Mouse (Mus musculus) cerebellum, adult 2 months (tissue): ENCODE data around the gene Stxbp4.

Source experiments
- CTCF ChIP-seq: fragments of 200-500 bp; IDR thresholded peaks from 2 replicates; pipeline ENCODE4 v1.5.1; 2011; ENCODE audit warnings: low read depth, mild to moderate bottlenecking, control low read depth, low read length, moderate library complexity, borderline replicate concordance; ENCODE audit not compliant: insufficient read depth
- POLR2A ChIP-seq: fragments of 200-500 bp; IDR thresholded peaks from 2 replicates; pipeline ENCODE4 v1.6.1; 2011; ENCODE audit warnings: low read length, control low read depth, borderline replicate concordance; ENCODE audit not compliant: insufficient read depth

DNA sequence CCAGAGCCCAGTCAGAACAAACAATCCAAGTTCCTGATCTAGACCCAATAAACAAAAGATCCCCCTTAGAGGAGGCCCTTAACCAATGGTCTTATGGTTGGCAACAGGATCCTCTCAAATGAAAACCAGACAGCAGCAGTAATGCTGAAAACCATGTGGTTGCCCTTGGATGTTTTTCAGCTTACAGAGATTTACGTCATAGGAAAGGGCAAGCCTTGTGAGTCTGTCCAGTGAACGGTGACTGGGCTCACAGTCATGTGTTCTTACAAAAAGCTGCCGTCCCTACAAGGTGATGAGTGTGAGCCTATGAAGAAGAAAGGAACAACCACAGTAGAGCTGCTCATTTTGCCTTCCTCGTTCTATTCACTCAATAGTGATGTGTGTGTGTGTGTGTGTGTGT, 22.8 kb upstream of the Stxbp4 start:
- TF ChIP-seq CTCF (no peak), POLR2A (no peak)
